Mouse (Mus musculus): Measurements from ENCODE around the gene Stx4a. TPM values are rescaled to one million over a fixed set of nuclear protein-coding genes. Genes with fewer than 3 reads are reported as not detected.

Gene Stx4a
- polyA plus RNA-seq, 1 experiment from 2014 or later = 21.5 TPM

DNA sequence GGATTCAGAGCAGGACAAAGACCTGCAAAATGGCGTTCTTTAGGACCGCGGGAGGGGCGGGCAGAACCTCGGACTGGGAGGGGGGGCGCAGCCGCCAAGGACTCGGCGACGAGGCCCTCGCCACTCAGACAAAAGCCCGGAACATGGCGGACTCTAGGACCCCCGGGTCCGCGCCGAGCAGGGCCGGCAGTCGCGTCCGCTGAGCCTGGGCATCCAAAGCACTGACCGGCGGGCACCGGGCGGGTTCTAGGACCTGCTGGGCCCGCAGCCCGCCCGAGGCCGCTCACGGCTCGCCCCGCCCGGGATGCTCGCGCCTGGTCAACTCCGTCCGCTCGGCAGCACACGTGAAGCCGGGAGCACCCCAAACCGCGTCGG, 51.5 kb downstream of the Stx4a start:
- Histone ChIP-seq H3K27ac (replicated peaks) (peak overlapping the region; percentile 100), H3K4me2 (replicated peaks) (peak overlapping the region; percentile 91), H3K9ac (replicated peaks) (peak overlapping the region; percentile 96), H3K27me3 (no peaks in the 10 kb centered on the region), H3K4me1 (peaks cover 26% of the 10 kb centered on the region), H3K9me3 (no peaks in the 10 kb centered on the region), H3K36me3 (peaks cover 52% of the 10 kb centered on the region), H3K4me3 (peak overlapping the region; percentile 97)
- WGBS = under 1% methylated on average over 34 of the region's 43 CpGs
- ATAC-seq (ENCODE audit: low FRiP score, low read depth) = peak; percentile 95

DNA sequence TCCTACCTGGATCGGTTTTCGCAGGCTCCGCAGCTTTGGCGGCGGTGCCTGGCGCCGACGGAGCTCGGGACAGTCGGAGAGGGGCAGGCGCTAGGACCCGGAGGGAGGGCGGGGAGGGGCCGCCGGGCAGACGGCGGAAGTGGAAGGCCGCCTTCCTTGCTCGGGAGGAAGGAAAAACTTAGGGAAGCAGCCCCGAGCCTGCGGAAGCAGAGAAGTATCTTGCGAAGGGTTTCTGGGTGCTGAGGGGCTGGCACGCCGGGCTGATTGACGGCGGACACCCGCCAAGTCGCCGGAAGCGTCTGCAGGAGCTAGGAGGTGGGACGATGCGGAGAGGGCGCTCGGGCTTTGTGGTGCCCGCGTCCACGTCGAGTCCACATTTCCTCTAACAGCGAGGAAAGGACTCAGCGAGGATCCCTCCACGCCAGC, 52.0 kb downstream of the Stx4a start, which contains the start of gene Zfp646:
Gene Zfp646, plus strand, starts transcription at position 181 of the 426 bp plus-strand sequence.
- Histone ChIP-seq H3K9me3 (no peaks in the 10 kb centered on the region), H3K4me1 (peaks cover 26% of the 10 kb centered on the region), H3K36me3 (peaks cover 55% of the 10 kb centered on the region), H3K4me3 (peak within 1 kb of the TSS; percentile 97), H3K27me3 (no peaks in the 10 kb centered on the region), H3K4me2 (replicated peaks) (peak within 1 kb of the TSS; percentile 91), H3K27ac (replicated peaks) (peak within 1 kb of the TSS; percentile 100), H3K9ac (replicated peaks) (peak within 1 kb of the TSS; percentile 96)
- under 1% methylated on average over 41 of the region's 41 CpGs for WGBS
- ATAC-seq (ENCODE audit: low FRiP score, low read depth) = peak; percentile 87

GRCm38 (mm10) chr7:127876467-127877348, 52.6 kb downstream of the Stx4a start, which contains the start of gene Zfp668:
Gene Zfp668, minus strand, starts transcription at chr7:127876828.
- Histone ChIP-seq H3K9me3 (no peaks in the 10 kb centered on the region), H3K9ac (replicated peaks) (peak within 1 kb of the TSS; percentile 96), H3K27me3 (no peaks in the 10 kb centered on the region), H3K4me1 (peaks cover 26% of the 10 kb centered on the region), H3K4me2 (replicated peaks) (peak within 1 kb of the TSS; percentile 91), H3K4me3 (peak within 1 kb of the TSS; percentile 97), H3K27ac (replicated peaks) (peak within 1 kb of the TSS; percentile 100), H3K36me3 (peaks cover 59% of the 10 kb centered on the region)
- WGBS = under 1% methylated on average over 60 of the region's 60 CpGs
- ATAC-seq (ENCODE audit: low FRiP score, low read depth) = peak; percentile 68

GRCm38 (mm10) chr7:127879301-127879700, 55.2 kb downstream of the Stx4a start:
- peaks cover 31% of the 10 kb centered on the region for H3K4me1 ChIP-seq
- no peaks in the 10 kb centered on the region for H3K9me3 ChIP-seq
- H3K4me2 ChIP-seq (replicated peaks) = no peak overlapping the region
- no peak overlapping the region for H3K9ac ChIP-seq (replicated peaks)
- ATAC-seq (ENCODE audit: low FRiP score, low read depth) = no peak
- 98% methylated on average over 9 of the region's 9 CpGs for WGBS
- no peak overlapping the region for H3K4me3 ChIP-seq
- peaks cover 66% of the 10 kb centered on the region for H3K36me3 ChIP-seq
- H3K27ac ChIP-seq (replicated peaks) = no peak overlapping the region
- no peaks in the 10 kb centered on the region for H3K27me3 ChIP-seq

GRCm38 (mm10) chr7:127880431-127880830, 56.3 kb downstream of the Stx4a start:
- Histone ChIP-seq H3K9ac (replicated peaks) (no peak overlapping the region), H3K36me3 (peaks cover 76% of the 10 kb centered on the region), H3K4me1 (peaks cover 36% of the 10 kb centered on the region), H3K4me3 (no peak overlapping the region), H3K4me2 (replicated peaks) (no peak overlapping the region), H3K27ac (replicated peaks) (no peak overlapping the region), H3K27me3 (no peaks in the 10 kb centered on the region), H3K9me3 (no peaks in the 10 kb centered on the region)
- ATAC-seq (ENCODE audit: low FRiP score, low read depth) = no peak
- WGBS = 86% methylated on average over 12 of the region's 12 CpGs

DNA sequence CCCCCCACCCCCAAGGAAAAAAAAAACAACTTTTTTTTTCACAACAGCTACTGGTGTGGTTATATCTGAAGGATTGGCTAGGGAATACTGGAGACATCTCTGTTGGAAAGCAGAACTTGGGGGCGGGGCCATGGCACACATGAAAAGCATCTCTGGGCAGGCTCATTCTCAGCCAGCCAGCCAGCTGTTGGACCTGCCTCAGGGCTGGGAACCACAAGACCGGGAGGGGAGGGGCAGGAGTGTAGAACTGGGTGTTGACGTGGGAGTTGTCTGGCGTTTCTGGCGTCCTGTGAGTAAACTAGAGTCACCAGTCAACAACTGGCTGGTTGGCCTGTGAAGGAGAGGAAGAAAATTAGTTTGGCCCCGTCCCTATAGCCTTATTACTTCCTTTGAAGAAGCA, 61.9 kb downstream of the Stx4a start:
- H3K27me3 ChIP-seq = no peaks in the 10 kb centered on the region
- 83% methylated on average over 6 of the region's 6 CpGs for WGBS
- no peak for ATAC-seq (ENCODE audit: low FRiP score, low read depth)
- peaks cover 26% of the 10 kb centered on the region for H3K4me1 ChIP-seq
- peaks cover 96% of the 10 kb centered on the region for H3K36me3 ChIP-seq
- H3K9ac ChIP-seq (replicated peaks) = no peak overlapping the region
- no peak overlapping the region for H3K4me2 ChIP-seq (replicated peaks)
- H3K9me3 ChIP-seq = no peaks in the 10 kb centered on the region
- H3K4me3 ChIP-seq = no peak overlapping the region
- H3K27ac ChIP-seq (replicated peaks) = no peak overlapping the region

DNA sequence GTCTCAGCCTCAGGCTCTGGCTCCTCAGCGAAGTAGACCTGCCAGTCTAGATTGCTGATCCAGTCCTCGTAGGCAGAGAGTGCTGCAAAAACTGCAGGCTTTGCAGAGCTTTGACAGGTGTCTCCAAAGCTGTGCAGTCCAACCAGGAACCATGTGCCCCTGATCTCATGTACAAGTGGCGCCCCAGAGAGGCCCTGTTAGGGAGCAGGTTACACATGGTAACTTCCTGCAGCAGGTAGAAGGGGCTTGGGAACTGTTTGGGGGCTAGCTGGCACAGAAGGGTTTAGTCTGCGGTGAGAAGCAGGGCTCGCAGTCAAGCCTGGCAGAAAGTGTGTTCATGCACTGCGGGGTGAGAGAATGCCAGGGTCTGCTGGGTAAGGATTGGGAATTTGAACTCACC, 62.5 kb downstream of the Stx4a start:
- Histone ChIP-seq H3K4me2 (replicated peaks) (no peak overlapping the region), H3K27me3 (no peaks in the 10 kb centered on the region), H3K4me1 (peaks cover 26% of the 10 kb centered on the region), H3K9me3 (no peaks in the 10 kb centered on the region), H3K27ac (replicated peaks) (no peak overlapping the region), H3K36me3 (peaks cover 96% of the 10 kb centered on the region), H3K4me3 (no peak overlapping the region), H3K9ac (replicated peaks) (no peak overlapping the region)
- no peak for ATAC-seq (ENCODE audit: low FRiP score, low read depth)
- WGBS = 90% methylated on average over 6 of the region's 6 CpGs

- Histone ChIP-seq H3K36me3 (peaks cover 96% of the 10 kb centered on the region), H3K4me3 (no peak overlapping the region), H3K27ac (replicated peaks) (no peak overlapping the region), H3K4me2 (replicated peaks) (no peak overlapping the region), H3K9ac (replicated peaks) (no peak overlapping the region), H3K27me3 (no peaks in the 10 kb centered on the region), H3K9me3 (no peaks in the 10 kb centered on the region), H3K4me1 (peaks cover 26% of the 10 kb centered on the region)
- WGBS = 88% methylated on average over 8 of the region's 8 CpGs
- no peak for ATAC-seq (ENCODE audit: low FRiP score, low read depth)
Observed at GRCm38 (mm10) chr7:127887191-127887590, 63.1 kb downstream of the Stx4a start.

- Histone ChIP-seq H3K9ac (replicated peaks) (no peak overlapping the region), H3K4me3 (no peak overlapping the region), H3K27ac (replicated peaks) (no peak overlapping the region), H3K9me3 (no peaks in the 10 kb centered on the region), H3K4me2 (replicated peaks) (no peak overlapping the region), H3K4me1 (peaks cover 21% of the 10 kb centered on the region), H3K36me3 (peaks cover 93% of the 10 kb centered on the region), H3K27me3 (no peaks in the 10 kb centered on the region)
- ATAC-seq (ENCODE audit: low FRiP score, low read depth) = no peak
- 84% methylated on average over 3 of the region's 3 CpGs for WGBS
Observed at GRCm38 (mm10) chr7:127887781-127888180, 63.7 kb downstream of the Stx4a start.

DNA sequence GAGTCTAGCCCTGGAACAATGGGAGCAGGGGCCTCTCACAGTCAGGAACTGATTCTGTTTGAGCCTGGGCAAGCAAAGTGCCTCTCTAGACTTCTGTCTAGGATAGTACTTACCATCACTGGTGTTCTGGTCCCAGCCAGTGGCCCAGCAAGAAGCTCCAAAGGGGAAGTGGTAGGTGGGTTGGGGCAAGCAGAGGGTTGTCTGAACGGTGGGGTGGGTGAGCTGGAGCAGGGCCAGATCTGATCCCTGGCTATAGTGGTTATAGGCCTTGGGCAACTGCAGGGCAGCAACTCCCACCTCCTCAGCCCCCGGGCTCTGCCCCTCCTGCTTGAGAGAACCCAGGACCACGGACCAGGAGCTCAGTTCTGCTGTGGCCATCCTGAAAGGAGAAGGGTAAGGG, 64.7 kb downstream of the Stx4a start:
- Histone ChIP-seq H3K27ac (replicated peaks) (no peak overlapping the region), H3K27me3 (no peaks in the 10 kb centered on the region), H3K9me3 (no peaks in the 10 kb centered on the region), H3K9ac (replicated peaks) (no peak overlapping the region), H3K4me1 (peaks cover 13% of the 10 kb centered on the region), H3K4me2 (replicated peaks) (no peak overlapping the region), H3K36me3 (peaks cover 89% of the 10 kb centered on the region), H3K4me3 (no peak overlapping the region)
- ATAC-seq (ENCODE audit: low FRiP score, low read depth) = no peak
- WGBS = 70% methylated on average over 3 of the region's 3 CpGs

DNA sequence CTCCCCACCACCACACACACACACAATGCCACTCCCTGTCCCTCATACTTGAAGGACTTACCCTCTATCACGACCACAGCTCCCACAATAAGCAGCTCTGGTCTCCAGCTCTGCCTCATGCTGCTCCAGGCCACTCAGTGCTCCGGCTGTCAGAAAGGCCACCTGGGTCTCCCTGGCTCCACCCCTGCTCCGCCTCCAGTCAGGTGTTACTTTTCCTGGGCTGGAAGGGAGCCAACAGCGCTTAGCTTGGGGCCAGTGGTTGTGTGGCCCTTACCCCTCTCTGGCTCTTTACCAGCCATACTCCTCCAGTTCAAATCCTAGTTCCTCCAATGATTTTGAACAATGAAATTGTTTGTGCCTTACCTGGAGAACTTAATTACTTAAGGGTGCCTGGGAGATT, 66.7 kb downstream of the Stx4a start, which contains the start of gene Prss53:
Gene Prss53, minus strand, starts transcription at position 173 of the 400 bp plus-strand sequence.
- Histone ChIP-seq H3K27ac (replicated peaks) (no peak within 1 kb of the TSS), H3K36me3 (peaks cover 71% of the 10 kb centered on the region), H3K9ac (replicated peaks) (no peak within 1 kb of the TSS), H3K4me3 (no peak within 1 kb of the TSS), H3K4me1 (peaks cover 11% of the 10 kb centered on the region), H3K9me3 (no peaks in the 10 kb centered on the region), H3K27me3 (no peaks in the 10 kb centered on the region), H3K4me2 (replicated peaks) (no peak within 1 kb of the TSS)
- 52% methylated on average over 4 of the region's 4 CpGs for WGBS
- no peak for ATAC-seq (ENCODE audit: low FRiP score, low read depth)

GRCm38 (mm10) chr7:127894480-127894879, 70.4 kb downstream of the Stx4a start:
- Histone ChIP-seq H3K4me3 (peak overlapping the region; percentile 58; the same call in 1 of the 2 replicates), H3K36me3 (peaks cover 34% of the 10 kb centered on the region), H3K4me2 (replicated peaks) (peak overlapping the region; percentile 81), H3K27ac (replicated peaks) (no peak overlapping the region), H3K4me1 (peaks cover 11% of the 10 kb centered on the region), H3K27me3 (no peaks in the 10 kb centered on the region), H3K9ac (replicated peaks) (no peak overlapping the region), H3K9me3 (no peaks in the 10 kb centered on the region)
- ATAC-seq (ENCODE audit: low FRiP score, low read depth) = no peak
- 83% methylated on average over 5 of the region's 5 CpGs for WGBS

Data from midbrain, embryonic 12.5 days (tissue).